Mouse (Mus musculus) CH12F3 (cell line): Measurements from ENCODE around the gene Fry.

Experiments
- in situ Hi-C: fragments of 300-500 bp; cut with MboI; formaldehyde crosslinking; loops from 2 replicates; pipeline ENCODE4 v1.14.3; 2020; ENCODE audit warnings: low sequenced_read_pairs

The Fry gene

GRCm38 (mm10) chr5:150216066-150216465 is 97.6 kb downstream of the Fry start:
- in situ Hi-C loops = no loop called here

DNA sequence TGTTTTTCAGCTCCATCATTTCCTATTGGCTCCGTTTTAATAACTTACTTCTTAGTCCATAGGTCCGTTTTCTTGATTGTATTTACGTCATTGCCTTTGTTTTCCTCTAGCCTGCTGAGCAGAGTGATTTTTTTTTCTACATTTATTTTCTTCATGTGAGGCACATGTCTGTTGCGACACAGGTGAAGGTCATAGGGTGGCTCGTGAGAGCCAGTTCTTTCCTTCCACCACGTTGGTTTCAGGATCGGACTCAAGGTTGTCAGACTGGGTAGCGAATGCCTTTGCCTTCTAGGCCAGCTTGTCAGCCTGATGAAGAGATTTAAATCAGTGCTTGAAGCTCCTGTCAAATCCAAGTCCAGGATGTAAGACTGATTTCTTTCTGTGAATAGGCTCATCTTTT is 101.0 kb downstream of the Fry start:
- in situ Hi-C loops = no loop called here

- in situ Hi-C loops = no loop called here
These were observed 101.9 kb downstream of the Fry start for GRCm38 (mm10) chr5:150220333-150220732.

DNA sequence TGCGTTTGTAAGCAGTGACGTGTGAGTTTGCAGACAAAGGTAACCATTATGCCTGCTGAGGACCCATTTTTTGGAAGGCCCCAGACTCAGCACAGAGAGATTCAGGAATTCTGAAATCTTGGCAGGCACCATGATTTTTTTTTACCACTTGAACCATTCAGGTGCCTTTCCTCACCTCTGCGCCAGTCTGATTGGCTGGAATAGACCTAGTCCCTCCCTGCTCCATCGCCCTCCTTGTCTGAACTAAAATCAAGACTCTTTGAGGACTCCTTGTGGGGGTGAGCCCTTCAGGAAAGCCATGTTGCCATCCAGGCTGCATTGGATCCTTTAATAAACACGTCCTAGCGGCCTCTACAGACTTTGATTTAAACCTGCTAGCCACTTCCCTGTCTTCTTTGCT is 103.4 kb downstream of the Fry start:
- in situ Hi-C loops = no loop called here

DNA sequence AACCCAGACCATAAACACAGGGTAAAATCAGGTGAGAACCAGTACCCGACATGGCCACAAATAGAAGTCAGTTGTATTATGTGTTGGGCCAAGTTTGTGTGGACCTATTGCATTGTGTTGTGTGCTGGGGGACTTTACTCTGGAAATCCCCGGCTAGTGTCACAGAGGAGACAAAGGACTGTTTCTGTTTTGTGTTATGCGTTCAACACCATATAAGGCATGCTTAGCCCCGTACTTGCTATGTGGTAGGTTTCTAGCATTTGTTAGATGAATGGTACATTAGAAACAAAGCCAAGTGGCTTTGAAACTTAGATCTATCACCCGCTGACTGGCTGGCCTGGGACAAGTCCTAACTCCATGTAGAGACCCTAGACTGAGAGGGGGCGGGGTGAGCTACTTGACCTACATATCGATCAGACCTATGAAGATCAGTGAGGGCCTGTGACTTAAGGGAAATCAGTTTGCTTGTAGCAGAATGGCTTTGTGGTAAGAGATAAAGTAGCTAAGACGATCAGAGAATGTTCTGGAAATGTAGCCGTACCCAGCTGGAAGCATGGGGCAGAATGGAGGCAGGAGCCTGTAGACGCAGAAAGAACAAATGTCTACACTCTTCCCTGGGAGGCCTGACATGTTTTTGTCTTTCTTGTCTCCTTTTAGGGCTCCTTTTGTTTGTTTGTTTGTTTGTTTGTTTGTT is 105.2 kb downstream of the Fry start:
- in situ Hi-C loops = no loop called here

- in situ Hi-C loops = no loop called here
These were observed 110.6 kb downstream of the Fry start for GRCm38 (mm10) chr5:150229086-150229485.

DNA sequence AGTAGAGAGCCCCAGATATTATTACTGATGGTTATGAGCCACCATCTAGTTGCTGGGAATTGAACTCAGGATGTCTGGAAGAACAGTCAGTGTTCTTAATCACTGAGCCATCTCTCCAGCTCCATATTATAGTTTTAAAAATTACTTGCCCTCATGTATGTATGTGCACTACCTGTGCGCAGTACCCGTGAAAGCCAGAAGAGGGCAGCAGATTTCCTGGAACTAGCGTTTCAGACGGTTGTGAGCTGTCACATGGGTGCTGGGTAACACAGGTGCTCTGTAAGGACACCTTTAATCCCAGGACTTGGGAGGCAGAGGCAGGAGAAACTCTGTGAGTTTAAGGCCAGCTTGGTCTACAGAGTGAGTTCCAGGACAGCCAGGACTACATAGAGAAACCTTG is 111.3 kb downstream of the Fry start:
- in situ Hi-C loops = no loop called here

GRCm38 (mm10) chr5:150232159-150233150 is 114.0 kb downstream of the Fry start:
- in situ Hi-C loops = no loop called here

- in situ Hi-C loops = no loop called here
These were observed 114.9 kb downstream of the Fry start for GRCm38 (mm10) chr5:150233154-150233886.

DNA sequence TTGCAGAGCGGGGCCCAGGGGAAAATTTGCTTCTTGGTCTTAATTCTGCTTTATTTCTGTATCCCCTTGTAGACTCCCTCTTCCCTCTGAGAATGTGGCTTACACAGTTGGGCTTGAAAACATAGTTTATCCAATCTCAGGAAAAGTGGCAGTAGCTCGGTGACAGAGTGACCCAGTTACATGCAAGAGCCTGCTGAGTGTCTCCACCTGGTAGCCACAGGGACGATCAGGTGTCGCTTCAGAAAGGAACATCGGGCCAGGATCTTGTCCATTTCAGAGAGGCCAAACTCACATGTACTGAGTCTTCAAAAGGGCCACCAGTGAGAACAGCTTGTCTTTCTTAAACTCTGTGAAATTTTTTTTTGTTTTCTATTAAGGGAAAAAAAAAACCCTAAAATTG is 117.5 kb downstream of the Fry start:
- in situ Hi-C loops = no loop called here

DNA sequence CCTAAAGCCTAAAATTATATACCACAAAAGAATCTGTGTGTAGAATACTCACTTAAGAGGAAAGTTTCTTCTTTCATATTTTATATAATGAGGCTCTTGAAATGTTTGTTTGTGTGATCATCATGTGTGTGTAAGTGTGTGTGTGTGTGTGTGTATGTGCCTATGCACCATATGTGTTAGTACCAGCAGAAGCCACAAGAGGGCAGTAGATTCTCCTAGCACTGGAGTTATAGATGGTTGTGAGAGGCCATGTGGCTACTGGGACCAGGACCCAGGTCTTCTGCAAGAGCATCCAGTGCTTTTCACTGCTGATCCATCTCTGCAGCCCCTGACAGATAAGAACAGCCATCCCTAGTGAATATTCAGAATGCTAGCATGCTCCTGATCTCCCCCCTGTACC is 118.2 kb downstream of the Fry start:
- in situ Hi-C loops = no loop called here

DNA sequence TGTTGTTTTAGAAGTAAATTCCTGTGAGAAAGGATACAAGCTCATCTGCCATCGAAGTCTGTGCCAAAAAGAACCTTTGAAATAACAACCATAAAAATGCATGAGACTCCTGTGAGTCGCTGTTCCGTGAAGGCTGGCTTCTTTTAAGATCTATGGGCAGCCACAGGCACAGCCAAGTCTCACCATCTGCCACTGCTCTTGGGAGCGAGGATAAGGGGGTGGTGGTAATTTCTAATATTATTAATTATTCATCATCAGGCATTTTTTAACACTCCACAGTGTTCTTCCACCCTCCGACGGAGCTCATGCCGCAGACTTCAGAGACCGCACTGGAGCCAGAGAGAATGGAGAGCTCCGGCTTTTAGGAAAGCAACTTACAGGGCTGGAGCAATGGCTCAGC is 123.2 kb downstream of the Fry start:
- in situ Hi-C loops = no loop called here

GRCm38 (mm10) chr5:150246737-150247136 is 128.3 kb downstream of the Fry start:
- in situ Hi-C loops = no loop called here

GRCm38 (mm10) chr5:150257764-150258163 is 139.3 kb downstream of the Fry start:
- in situ Hi-C loops = no loop called here

DNA sequence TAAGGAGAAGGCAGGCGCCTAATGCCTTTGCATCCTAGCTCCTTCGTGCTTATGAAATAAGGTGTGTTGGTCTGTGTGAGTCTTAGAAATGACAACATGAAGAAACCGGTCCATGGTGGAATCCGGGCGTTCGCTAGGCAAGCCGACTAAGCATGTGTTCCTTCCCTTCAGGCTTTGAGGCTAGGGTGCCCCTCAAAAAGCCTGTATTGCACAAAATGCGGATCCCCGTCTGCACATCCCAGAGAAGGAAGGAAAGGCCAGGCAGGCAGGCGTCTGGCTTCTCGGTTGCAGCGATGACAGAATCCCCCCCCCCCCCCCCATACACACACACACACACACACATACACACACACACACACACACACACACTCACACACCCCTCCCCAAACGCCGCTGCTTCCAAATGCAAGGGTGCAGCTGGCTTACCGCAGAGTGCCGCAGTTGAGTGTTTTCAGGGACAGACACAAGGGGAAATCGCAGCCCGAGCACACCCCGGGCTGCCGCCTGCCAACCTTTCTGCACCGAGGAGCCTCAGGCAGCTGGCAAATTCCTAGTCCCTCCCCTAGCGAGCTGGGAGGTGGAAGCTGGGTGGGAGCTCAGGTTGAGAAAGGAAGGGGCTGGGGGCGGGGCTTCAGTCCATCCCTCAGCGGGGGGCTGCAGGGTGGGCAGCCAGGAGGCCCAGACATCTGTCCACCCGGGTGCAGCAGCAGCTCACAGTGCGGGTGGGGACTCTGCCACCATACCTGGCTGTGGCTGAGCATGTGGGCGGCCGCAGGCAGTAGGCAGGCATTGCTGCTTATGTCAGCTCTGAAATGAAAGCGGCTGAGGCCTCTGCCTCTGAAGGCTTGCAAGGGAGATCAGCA is 141.0 kb downstream of the Fry start:
- in situ Hi-C loops = no loop called here

DNA sequence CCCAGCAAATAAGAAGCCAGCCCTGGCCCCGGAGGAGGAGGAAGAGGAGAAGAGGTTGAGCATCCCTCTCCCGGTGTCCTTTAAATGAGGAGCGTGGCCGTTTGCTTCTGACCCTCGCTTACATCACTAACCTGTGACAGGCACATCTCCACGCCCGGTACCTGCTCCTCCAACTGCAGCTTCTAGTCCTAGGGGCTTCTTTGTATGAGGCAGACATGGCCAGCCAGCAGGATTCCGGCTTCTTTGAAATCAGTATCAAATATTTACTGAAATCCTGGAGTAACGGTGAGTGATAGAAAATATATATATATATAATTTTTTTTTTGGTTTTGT is 141.6 kb downstream of the Fry start:
- in situ Hi-C loops = no loop called here

GRCm38 (mm10) chr5:150261361-150261760 is 142.9 kb downstream of the Fry start:
- in situ Hi-C loops = no loop called here

DNA sequence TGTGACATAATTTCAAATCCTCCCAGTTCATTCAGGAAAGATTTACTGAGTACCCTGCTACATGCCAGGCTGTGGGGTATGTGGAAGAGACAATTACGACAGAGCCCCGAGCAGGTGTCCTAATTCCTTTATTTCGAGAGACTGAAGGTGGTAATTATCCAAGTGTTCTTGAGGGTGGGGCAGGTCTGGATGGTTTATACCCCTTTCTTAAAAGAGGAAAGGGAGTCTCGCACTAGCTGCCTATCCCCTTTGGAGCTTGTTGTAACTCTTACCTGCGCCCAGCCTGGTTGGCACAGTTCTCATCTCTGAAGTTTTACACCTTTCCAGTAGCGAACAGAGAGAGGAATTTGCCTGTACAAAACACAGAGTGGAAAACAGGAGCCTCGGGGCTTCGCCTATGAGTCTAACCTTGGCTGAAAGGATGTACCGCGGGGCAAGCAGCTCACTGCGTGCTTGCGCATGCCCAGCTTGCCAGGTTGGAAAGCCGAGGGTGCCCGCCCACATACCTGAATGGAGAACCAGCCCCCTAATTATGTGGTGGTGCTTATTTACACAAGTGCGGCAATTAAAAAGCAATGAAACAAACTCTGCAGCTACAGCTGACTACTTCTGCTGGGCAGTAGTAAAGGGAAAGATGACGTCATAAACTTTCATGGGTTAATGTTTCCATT is 143.7 kb downstream of the Fry start:
- in situ Hi-C loops = no loop called here

DNA sequence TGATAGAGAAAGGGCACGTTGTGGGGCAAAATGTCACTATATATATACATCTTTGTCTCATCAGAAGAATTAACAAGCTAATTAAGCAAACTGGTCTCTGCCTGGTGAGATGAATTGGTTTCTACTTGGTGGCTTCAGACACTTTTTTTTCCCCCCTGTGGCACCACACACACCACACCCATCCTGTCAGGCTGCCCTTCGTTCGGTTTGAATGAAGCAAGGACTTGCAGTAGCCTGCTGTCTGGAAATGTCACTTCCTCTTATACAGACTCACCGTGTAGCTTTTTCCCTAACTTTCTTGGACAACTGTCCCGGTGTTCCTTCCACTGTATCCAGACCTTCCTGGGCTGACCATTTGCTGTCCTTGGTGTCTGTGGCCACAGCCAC is 144.3 kb downstream of the Fry start:
- in situ Hi-C loops = no loop called here

- in situ Hi-C loops = no loop called here
These were observed 144.7 kb downstream of the Fry start for GRCm38 (mm10) chr5:150263162-150263561.
